Mouse (Mus musculus): Measurements from ENCODE around the gene Coro2b. TPM values are rescaled to one million over a fixed set of nuclear protein-coding genes. Genes with fewer than 3 reads are reported as not detected.

The Coro2b gene
- polyA plus RNA-seq, 1 experiment from 2014 or later = 32.5 TPM

DNA sequence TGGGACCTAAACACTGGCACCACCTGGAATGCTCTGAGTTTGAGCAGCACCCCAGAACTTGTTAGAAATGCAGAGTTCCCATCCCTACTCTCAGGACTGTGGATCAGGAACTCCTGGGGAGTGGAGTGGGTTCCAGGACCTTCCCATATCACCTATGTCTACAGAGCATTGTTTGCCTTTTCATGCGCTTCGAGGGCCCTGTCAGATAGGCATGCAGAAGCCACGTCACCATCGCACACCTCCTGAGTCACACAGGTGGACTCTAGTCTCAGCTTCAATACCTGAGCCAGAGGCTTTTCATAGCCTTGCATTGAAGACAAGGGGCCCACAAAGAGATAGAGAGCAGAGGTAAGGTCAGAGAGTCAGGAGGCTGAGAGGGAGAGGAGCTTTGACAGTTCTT lies 7.0 kb upstream of the Coro2b start:
- no peaks in the 10 kb centered on the region for H3K36me3 ChIP-seq (ENCODE audit: control insufficient read depth, insufficient read depth, low read length)
- no peak for ATAC-seq (ENCODE audit: low read depth)
- H3K4me1 ChIP-seq (ENCODE audit: control insufficient read depth, insufficient read depth, low read length) = peaks cover 16% of the 10 kb centered on the region; the same call in 1 of the 2 replicates
- H3K4me2 ChIP-seq (ENCODE audit: low read depth, low read length) = no peak overlapping the region
- WGBS = 90% methylated on average over 4 of the region's 4 CpGs
- no peaks in the 10 kb centered on the region for H3K27me3 ChIP-seq (ENCODE audit: control insufficient read depth, insufficient read depth, low read length)
- H3K9me3 ChIP-seq (ENCODE audit: control insufficient read depth, low read length) = no peaks in the 10 kb centered on the region
- no peak overlapping the region for H3K27ac ChIP-seq (ENCODE audit: low read depth, low read length)
- no peak overlapping the region for H3K9ac ChIP-seq (replicated peaks; ENCODE audit: low read depth, low read length)
- no peak overlapping the region for H3K4me3 ChIP-seq (ENCODE audit: low read depth, low read length)

DNA sequence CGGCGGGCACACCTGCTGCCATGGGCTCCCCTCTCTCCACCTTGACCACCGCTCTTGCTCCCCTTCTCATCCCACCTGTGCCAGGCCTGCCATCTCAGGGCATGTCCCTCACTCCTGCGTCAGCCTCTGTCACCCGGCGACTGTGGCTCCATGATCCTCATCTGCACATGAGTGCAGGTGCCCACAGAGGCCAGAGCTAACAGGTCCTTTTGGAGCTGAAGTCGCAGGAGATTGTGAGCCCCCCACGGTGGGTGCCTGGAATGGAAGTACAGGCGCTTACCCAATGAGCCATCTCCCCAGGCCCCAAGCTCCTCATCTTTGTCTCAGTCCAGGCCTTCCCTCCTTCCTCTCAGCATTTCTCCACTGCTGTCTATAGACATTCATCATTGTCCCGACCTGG lies 4.8 kb upstream of the Coro2b start:
- no peak for ATAC-seq (ENCODE audit: low read depth)
- Histone ChIP-seq H3K4me2 (ENCODE audit: low read depth, low read length) (no peak overlapping the region), H3K27ac (ENCODE audit: low read depth, low read length) (peak overlapping the region; percentile 44; the same call in 1 of the 2 replicates), H3K27me3 (ENCODE audit: control insufficient read depth, insufficient read depth, low read length) (no peaks in the 10 kb centered on the region), H3K4me1 (ENCODE audit: control insufficient read depth, insufficient read depth, low read length) (peaks cover 23% of the 10 kb centered on the region; the same call in 1 of the 2 replicates), H3K9me3 (ENCODE audit: control insufficient read depth, low read length) (no peaks in the 10 kb centered on the region), H3K9ac (replicated peaks; ENCODE audit: low read depth, low read length) (no peak overlapping the region), H3K4me3 (ENCODE audit: low read depth, low read length) (no peak overlapping the region), H3K36me3 (ENCODE audit: control insufficient read depth, insufficient read depth, low read length) (no peaks in the 10 kb centered on the region)
- WGBS = 56% methylated on average over 10 of the region's 10 CpGs

DNA sequence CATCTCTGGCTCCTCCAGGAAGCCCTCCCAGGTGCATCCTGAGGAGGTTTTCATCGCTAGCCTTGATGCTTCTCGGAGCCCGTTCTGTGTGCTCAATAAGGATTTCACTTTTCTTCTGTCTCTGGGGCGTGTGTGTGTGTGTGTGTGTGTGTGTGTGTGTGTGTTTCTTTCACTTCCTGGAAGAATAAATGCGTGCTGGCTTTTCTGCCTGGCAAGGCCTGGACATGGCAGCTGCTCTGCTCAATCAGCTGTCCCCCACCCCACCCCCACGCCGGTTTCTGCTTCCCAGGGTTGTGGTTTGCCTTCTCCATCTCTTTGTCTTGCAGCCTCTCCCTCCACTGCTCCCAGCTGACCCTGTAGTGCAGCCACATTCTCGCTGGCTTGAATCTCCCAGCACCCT lies 4.3 kb upstream of the Coro2b start:
- WGBS = 26% methylated on average over 8 of the region's 8 CpGs
- Histone ChIP-seq H3K4me2 (ENCODE audit: low read depth, low read length) (no peak overlapping the region), H3K9ac (replicated peaks; ENCODE audit: low read depth, low read length) (no peak overlapping the region), H3K9me3 (ENCODE audit: control insufficient read depth, low read length) (no peaks in the 10 kb centered on the region), H3K4me3 (ENCODE audit: low read depth, low read length) (no peak overlapping the region), H3K36me3 (ENCODE audit: control insufficient read depth, insufficient read depth, low read length) (no peaks in the 10 kb centered on the region), H3K27ac (ENCODE audit: low read depth, low read length) (peak overlapping the region; percentile 73), H3K4me1 (ENCODE audit: control insufficient read depth, insufficient read depth, low read length) (peaks cover 23% of the 10 kb centered on the region; the same call in 1 of the 2 replicates), H3K27me3 (ENCODE audit: control insufficient read depth, insufficient read depth, low read length) (no peaks in the 10 kb centered on the region)
- ATAC-seq (ENCODE audit: low read depth) = no peak

DNA sequence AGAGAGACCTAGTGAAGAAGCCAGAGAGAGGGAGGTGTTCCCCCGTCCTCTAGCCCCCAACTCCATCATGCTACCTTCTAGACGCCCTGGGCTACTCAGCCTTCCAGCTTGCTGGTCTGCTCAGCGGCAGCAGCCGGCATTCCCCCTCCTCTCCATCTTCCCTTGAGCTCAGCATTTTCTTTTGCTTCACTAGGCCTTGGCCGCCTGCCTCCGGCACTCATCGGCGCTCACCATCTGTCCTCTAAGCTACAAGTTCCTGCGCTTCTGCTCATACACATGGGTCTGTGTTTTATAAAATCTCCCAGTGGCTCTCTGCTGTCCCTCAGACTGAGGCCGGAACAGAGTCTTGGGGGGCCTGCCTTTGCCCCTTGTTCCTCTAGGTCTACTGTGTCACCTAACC lies 3.9 kb upstream of the Coro2b start:
- no peaks in the 10 kb centered on the region for H3K36me3 ChIP-seq (ENCODE audit: control insufficient read depth, insufficient read depth, low read length)
- H3K9ac ChIP-seq (replicated peaks; ENCODE audit: low read depth, low read length) = no peak overlapping the region
- H3K27ac ChIP-seq (ENCODE audit: low read depth, low read length) = peak overlapping the region; percentile 73
- no peaks in the 10 kb centered on the region for H3K9me3 ChIP-seq (ENCODE audit: control insufficient read depth, low read length)
- 17% methylated on average over 10 of the region's 10 CpGs for WGBS
- ATAC-seq (ENCODE audit: low read depth) = peak; percentile 10; the same call in 1 of the 2 replicates
- peaks cover 24% of the 10 kb centered on the region for H3K4me1 ChIP-seq (ENCODE audit: control insufficient read depth, insufficient read depth, low read length)
- no peak overlapping the region for H3K4me3 ChIP-seq (ENCODE audit: low read depth, low read length)
- no peak overlapping the region for H3K4me2 ChIP-seq (ENCODE audit: low read depth, low read length)
- no peaks in the 10 kb centered on the region for H3K27me3 ChIP-seq (ENCODE audit: control insufficient read depth, insufficient read depth, low read length)

DNA sequence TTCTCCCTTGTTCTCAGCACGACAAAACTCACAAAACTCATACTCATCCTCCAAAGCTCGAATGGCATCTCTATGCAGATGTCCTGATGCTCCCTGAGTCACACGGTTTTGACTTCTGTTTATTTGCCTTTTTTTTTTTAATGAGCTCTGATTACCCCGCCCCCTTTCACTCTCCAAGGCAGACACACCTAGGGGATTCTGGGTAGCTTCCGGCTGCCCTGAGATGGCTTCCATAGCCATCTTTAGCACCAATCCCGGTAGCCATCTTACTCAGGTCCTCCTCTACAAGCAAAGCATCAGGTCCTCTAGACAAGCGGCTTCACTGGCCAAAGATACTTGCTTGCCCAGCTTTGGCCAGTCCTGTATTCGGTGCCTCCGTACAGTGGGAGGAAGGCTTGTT lies 3.3 kb upstream of the Coro2b start:
- ATAC-seq (ENCODE audit: low read depth) = no peak
- Histone ChIP-seq H3K4me2 (ENCODE audit: low read depth, low read length) (no peak overlapping the region), H3K27me3 (ENCODE audit: control insufficient read depth, insufficient read depth, low read length) (no peaks in the 10 kb centered on the region), H3K9me3 (ENCODE audit: control insufficient read depth, low read length) (no peaks in the 10 kb centered on the region), H3K9ac (replicated peaks; ENCODE audit: low read depth, low read length) (no peak overlapping the region), H3K27ac (ENCODE audit: low read depth, low read length) (peak overlapping the region; percentile 73), H3K4me1 (ENCODE audit: control insufficient read depth, insufficient read depth, low read length) (peaks cover 30% of the 10 kb centered on the region), H3K4me3 (ENCODE audit: low read depth, low read length) (no peak overlapping the region), H3K36me3 (ENCODE audit: control insufficient read depth, insufficient read depth, low read length) (no peaks in the 10 kb centered on the region)
- 80% methylated on average over 9 of the region's 9 CpGs for WGBS

DNA sequence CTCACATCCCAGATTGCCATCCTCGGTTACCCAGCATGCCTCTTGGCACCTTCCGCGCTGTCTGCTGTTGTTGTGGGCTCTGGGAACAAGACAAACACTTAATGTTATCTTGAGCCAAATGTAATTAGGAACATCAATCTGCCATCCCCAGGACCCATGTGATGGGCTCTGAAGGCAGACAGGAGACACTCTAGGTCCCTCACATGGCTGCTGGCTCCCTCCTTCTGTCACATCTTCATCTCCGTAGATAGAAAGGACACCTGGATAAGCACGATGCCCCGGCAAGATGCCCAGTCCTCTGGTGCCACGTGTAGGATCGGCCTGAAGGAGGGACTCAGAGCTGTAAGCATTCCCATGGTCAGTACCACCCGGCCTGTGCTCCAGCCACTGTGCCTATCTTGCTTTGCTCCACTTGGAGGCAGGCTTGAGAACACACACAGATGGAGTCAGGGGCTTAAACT lies 2.4 kb upstream of the Coro2b start:
- H3K27ac ChIP-seq (ENCODE audit: low read depth, low read length) = no peak overlapping the region
- 68% methylated on average over 9 of the region's 9 CpGs for WGBS
- H3K4me1 ChIP-seq (ENCODE audit: control insufficient read depth, insufficient read depth, low read length) = peaks cover 29% of the 10 kb centered on the region

DNA sequence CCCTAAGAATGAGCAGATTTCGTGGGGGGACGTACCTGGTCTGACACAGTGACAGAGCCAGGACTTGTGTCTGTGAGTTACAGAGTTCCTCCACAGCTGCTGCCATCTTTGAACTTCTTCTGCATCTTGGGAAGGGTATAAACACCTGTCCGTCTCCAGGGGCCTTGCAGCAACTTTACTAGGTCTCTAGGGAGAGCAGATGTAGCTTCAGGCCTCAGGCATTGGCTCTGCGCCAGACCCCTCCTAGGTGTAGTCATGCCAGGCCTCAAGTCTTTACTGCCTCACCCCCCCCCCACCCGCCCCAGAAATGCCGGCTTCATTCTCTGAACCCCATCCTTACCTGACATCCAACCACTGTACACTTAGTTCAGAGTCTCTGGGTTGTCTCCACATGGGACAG lies 1.1 kb upstream of the Coro2b start:
- Histone ChIP-seq H3K4me2 (ENCODE audit: low read depth, low read length) (no peak overlapping the region), H3K4me1 (ENCODE audit: control insufficient read depth, insufficient read depth, low read length) (peaks cover 41% of the 10 kb centered on the region)
- ATAC-seq (ENCODE audit: low read depth) = no peak

More for the DNA sequence above, 2.4 kb upstream of the Coro2b start:
- no peak overlapping the region for H3K4me2 ChIP-seq (ENCODE audit: low read depth, low read length)
- H3K9me3 ChIP-seq (ENCODE audit: control insufficient read depth, low read length) = no peaks in the 10 kb centered on the region
- no peak for ATAC-seq (ENCODE audit: low read depth)
- no peak overlapping the region for H3K4me3 ChIP-seq (ENCODE audit: low read depth, low read length)
- no peaks in the 10 kb centered on the region for H3K27me3 ChIP-seq (ENCODE audit: control insufficient read depth, insufficient read depth, low read length)
- H3K9ac ChIP-seq (replicated peaks; ENCODE audit: low read depth, low read length) = 0 out of 2 replicates have a peak overlapping the region, but pooled peaks have one; percentile 16
- no peaks in the 10 kb centered on the region for H3K36me3 ChIP-seq (ENCODE audit: control insufficient read depth, insufficient read depth, low read length)

DNA sequence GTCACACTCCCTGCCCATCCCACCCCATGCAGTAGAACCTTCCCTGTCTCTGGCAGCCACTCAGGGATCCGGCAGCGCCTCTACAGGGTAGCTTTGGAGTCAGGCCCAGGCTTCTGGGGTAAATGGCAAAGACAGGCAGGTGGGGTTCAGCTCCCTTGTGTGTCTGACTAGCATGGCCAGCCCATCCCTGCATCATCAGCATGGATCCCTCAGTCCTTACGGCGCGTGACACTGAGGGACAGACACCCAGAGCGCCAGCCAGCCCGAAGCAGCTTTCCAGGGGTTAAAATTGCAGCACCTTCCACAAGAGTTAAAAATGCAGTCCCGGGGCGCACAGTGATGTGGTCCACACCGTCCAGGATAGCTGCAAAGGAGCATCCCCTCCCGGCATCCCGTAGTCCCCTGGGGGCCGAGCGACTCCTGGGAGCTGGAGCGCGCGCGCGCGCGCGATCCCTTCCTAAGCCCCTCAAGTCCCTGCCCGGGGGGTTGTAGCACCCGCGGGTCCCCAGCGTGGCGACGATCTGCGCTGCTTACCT lies 657 bp downstream of the Coro2b start:
- Histone ChIP-seq H3K36me3 (ENCODE audit: control insufficient read depth, insufficient read depth, low read length) (no peaks in the 10 kb centered on the region), H3K27ac (ENCODE audit: low read depth, low read length) (peak overlapping the region; percentile 96), H3K9me3 (ENCODE audit: control insufficient read depth, low read length) (no peaks in the 10 kb centered on the region), H3K4me3 (ENCODE audit: low read depth, low read length) (peak overlapping the region; percentile 75), H3K4me1 (ENCODE audit: control insufficient read depth, insufficient read depth, low read length) (peaks cover 57% of the 10 kb centered on the region), H3K27me3 (ENCODE audit: control insufficient read depth, insufficient read depth, low read length) (no peaks in the 10 kb centered on the region), H3K4me2 (ENCODE audit: low read depth, low read length) (peak overlapping the region; percentile 78), H3K9ac (replicated peaks; ENCODE audit: low read depth, low read length) (peak overlapping the region; percentile 96)
- peak; percentile 41 for ATAC-seq (ENCODE audit: low read depth)
- WGBS = under 1% methylated on average over 29 of the region's 29 CpGs

More for the DNA sequence above, 1.1 kb upstream of the Coro2b start:
- Histone ChIP-seq H3K9me3 (ENCODE audit: control insufficient read depth, low read length) (no peaks in the 10 kb centered on the region), H3K36me3 (ENCODE audit: control insufficient read depth, insufficient read depth, low read length) (no peaks in the 10 kb centered on the region), H3K27ac (ENCODE audit: low read depth, low read length) (no peak overlapping the region), H3K27me3 (ENCODE audit: control insufficient read depth, insufficient read depth, low read length) (no peaks in the 10 kb centered on the region), H3K9ac (replicated peaks; ENCODE audit: low read depth, low read length) (no peak overlapping the region), H3K4me3 (ENCODE audit: low read depth, low read length) (no peak overlapping the region)
- WGBS = 80% methylated on average over 6 of the region's 6 CpGs

DNA sequence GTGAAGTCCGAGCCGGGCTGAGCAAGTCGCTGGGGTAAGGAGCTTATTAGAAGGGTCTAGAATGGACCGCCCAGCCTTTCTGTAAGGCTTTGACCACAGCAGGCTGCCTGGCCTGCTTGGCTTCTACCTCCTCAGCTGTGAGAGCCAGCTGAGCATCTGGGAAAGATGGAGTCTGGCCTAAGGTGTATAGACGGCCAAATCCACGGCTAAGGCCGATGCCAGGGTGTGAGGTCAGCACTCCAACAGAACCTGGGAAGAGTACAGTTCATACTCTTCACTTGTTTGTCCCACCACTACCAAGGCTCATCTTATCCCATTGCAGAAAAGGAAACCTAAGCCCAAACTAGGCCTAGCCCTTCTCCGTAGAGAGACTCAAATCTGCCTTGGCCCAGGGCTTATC lies 1.3 kb downstream of the Coro2b start:
- H3K9me3 ChIP-seq (ENCODE audit: control insufficient read depth, low read length) = no peaks in the 10 kb centered on the region
- WGBS = 70% methylated on average over 8 of the region's 8 CpGs
- H3K9ac ChIP-seq (replicated peaks; ENCODE audit: low read depth, low read length) = peak overlapping the region; percentile 96
- H3K4me3 ChIP-seq (ENCODE audit: low read depth, low read length) = peak overlapping the region; percentile 75
- peak overlapping the region; percentile 96 for H3K27ac ChIP-seq (ENCODE audit: low read depth, low read length)
- peaks cover 58% of the 10 kb centered on the region for H3K4me1 ChIP-seq (ENCODE audit: control insufficient read depth, insufficient read depth, low read length)
- no peaks in the 10 kb centered on the region for H3K27me3 ChIP-seq (ENCODE audit: control insufficient read depth, insufficient read depth, low read length)
- H3K36me3 ChIP-seq (ENCODE audit: control insufficient read depth, insufficient read depth, low read length) = no peaks in the 10 kb centered on the region
- ATAC-seq (ENCODE audit: low read depth) = no peak
- H3K4me2 ChIP-seq (ENCODE audit: low read depth, low read length) = peak overlapping the region; percentile 78
